ENCODE assay signal across 11 mouse cellular contexts in the genomic region with DNA sequence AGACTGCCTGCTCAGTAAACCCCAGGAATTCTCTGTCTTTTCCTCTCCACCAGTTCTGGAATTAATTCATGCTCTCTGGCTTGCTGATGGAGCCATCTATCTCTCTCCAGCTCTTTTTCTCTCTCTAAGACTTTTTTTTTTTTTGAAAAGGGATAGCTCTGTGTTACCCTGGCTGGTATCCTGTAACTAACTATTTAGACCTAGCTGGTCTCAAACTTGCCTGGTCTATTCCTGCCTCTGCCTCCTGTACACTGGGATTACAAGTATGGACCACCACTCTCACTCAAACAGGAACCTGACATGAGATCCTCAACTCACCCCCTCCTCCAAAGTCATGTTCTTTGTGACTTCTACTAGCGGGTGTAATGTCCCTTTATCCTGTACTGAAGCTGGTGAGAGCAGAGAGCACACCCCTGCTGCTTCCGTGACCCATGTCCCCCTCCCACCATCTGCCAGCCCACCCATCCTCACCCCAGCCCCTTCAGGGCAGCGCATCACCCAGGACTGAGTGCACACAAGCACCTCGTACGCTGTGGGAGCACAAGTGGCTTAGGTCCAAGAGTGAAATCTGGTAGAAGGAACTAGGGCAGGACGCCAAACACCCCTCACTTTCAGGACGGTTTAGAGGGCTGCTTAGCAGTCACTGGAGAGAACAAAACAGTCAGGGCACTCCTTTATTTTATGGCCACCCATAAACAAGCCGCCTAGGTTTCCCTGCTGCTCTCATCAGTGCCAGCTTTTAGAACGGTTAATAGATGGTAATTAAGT. TPM values are rescaled to one million over a fixed set of nuclear protein-coding genes. Genes with fewer than 3 reads are reported as not detected.
DNase-seq lines count a peak whose midpoint lies in the region; ATAC-seq lines count a peak whose summit lies in the region.
"Had no signal": no experiment of that assay in that cellular context is flagged by ENCODE, and none has a peak within 500 bp of the region (broad histone marks: within the 10 kb centered on the region; RNA-seq: fewer than 3 reads in every experiment).

No protein-coding gene starts in this region.

- WGBS in kidney, embryonic 15.5 days = 9% methylated on average over 9 of the region's 9 CpGs
- 9% methylated on average over 9 of the region's 9 CpGs for WGBS in hindbrain, embryonic 14.5 days

- H3K36me3 ChIP-seq in kidney, embryonic 15.5 days = no peaks in the 10 kb centered on the region
- H3K36me3 ChIP-seq in hindbrain, embryonic 14.5 days (replicated peaks; ENCODE audit: control insufficient read depth, insufficient read depth) = no peaks in the 10 kb centered on the region

- ATAC-seq in kidney, embryonic 15.5 days (replicated peaks; ENCODE audit: low FRiP score) = no peak
- peak; percentile 65 for ATAC-seq in hindbrain, embryonic 14.5 days (ENCODE audit: low FRiP score)
- no peak for ATAC-seq in erythroblast, adult 5-6 weeks (replicated peaks; ENCODE audit: low FRiP score, poor library complexity, severe bottlenecking)
- ATAC-seq in megakaryocyte, adult 5-6 weeks (ENCODE audit: poor library complexity, severe bottlenecking) = no peak

- DNase-seq in kidney, postnatal 36 days = no peak
- peak; percentile 57 for DNase-seq in brain, adult 2 months (ENCODE audit: low read depth, low spot score)
- peak; percentile 74 for DNase-seq in hindbrain, embryonic 14.5 days (ENCODE audit: low spot score)
- DNase-seq in mesoderm, embryonic 11.5 days (ENCODE audit: low read depth, low spot score) = peak; percentile 25
- DNase-seq in ovary, postnatal 36 days (ENCODE audit: low spot score) = no peak
- DNase-seq: adrenal gland, adult 2 months; heart, postnatal 4 days had no signal

- H3K9me3 ChIP-seq in kidney, embryonic 15.5 days (replicated peaks) = no peaks in the 10 kb centered on the region
- no peaks in the 10 kb centered on the region for H3K9me3 ChIP-seq in hindbrain, embryonic 14.5 days (ENCODE audit: control insufficient read depth, low read length)

- H3K27ac ChIP-seq in kidney, embryonic 15.5 days = no peak overlapping the region
- H3K27ac ChIP-seq in hindbrain, embryonic 14.5 days = peak overlapping the region; percentile 69
- H3K27ac ChIP-seq: macrophage had no signal

- H3K4me1 ChIP-seq in kidney, embryonic 15.5 days = peaks cover 4% of the 10 kb centered on the region; the same call in 1 of the 2 replicates
- H3K4me1 ChIP-seq in hindbrain, embryonic 14.5 days (replicated peaks; ENCODE audit: control insufficient read depth, insufficient read depth, low read length) = peaks cover 16% of the 10 kb centered on the region

- H3K4me3 ChIP-seq in kidney, embryonic 15.5 days (replicated peaks) = no peak overlapping the region
- H3K4me3 ChIP-seq in hindbrain, embryonic 14.5 days (replicated peaks; ENCODE audit: low read length) = no peak overlapping the region

- no peak overlapping the region for H3K9ac ChIP-seq in kidney, embryonic 15.5 days
- no peak overlapping the region for H3K9ac ChIP-seq in hindbrain, embryonic 14.5 days

- peak overlapping the region; percentile 14; the same call in 1 of the 2 replicates for H3K4me2 ChIP-seq in kidney, embryonic 15.5 days
- H3K4me2 ChIP-seq in hindbrain, embryonic 14.5 days (replicated peaks) = no peak overlapping the region

- H3K27me3 ChIP-seq in kidney, embryonic 15.5 days = 0 out of 2 replicates have a peak, but pooled peaks cover 3% of the 10 kb centered on the region
- H3K27me3 ChIP-seq in hindbrain, embryonic 14.5 days (ENCODE audit: control insufficient read depth, insufficient read depth, low read length) = no peaks in the 10 kb centered on the region

RNA-seq across cellular contexts. Expression of a gene that starts 23.1 kb away (rescaled TPM):
- 0.50 TPM in 1 of 2 replicates, not detected in the other for polyA plus RNA-seq in kidney, embryonic 15.5 days (2015; fragmentation: Nextera tagmentation; extraction: Ambion mirVana)
- polyA plus RNA-seq in hindbrain, embryonic 14.5 days (2014; fragmentation: Nextera tagmentation; extraction: Ambion mirVana) = 1.7 and 2.8 TPM in 2 replicates
- total RNA-seq in erythroblast, adult 5-6 weeks (2015; ENCODE audit: low replicate concordance) = not detected in 2 replicates
- total RNA-seq in erythroblast, adult 5-6 weeks (2017; ENCODE audit: low replicate concordance) = not detected in 2 replicates
- not detected in 2 replicates for total RNA-seq in megakaryocyte, adult 5-6 weeks (2015)
- total RNA-seq in megakaryocyte, adult 5-6 weeks (2017) = not detected in 2 replicates
- total RNA-seq: adrenal gland, adult 2 months; heart, postnatal 4 days had no signal
- polyA plus RNA-seq: adrenal gland, adult 2 months; macrophage had no signal

RNA-seq across cellular contexts. Expression of a gene that starts 25.4 kb away (rescaled TPM):
- polyA plus RNA-seq in kidney, embryonic 15.5 days (2015; fragmentation: Nextera tagmentation; extraction: Ambion mirVana) = 1.00 and 1.1 TPM in 2 replicates
- 15.4 and 18.3 TPM in 2 replicates for polyA plus RNA-seq in hindbrain, embryonic 14.5 days (2014; fragmentation: Nextera tagmentation; extraction: Ambion mirVana)
- not detected in 2 replicates for total RNA-seq in erythroblast, adult 5-6 weeks (2015; ENCODE audit: low replicate concordance)
- not detected in 2 replicates for total RNA-seq in erythroblast, adult 5-6 weeks (2017; ENCODE audit: low replicate concordance)
- not detected in 2 replicates for total RNA-seq in megakaryocyte, adult 5-6 weeks (2015)
- 0.04 TPM in 1 of 2 replicates, not detected in the other for total RNA-seq in megakaryocyte, adult 5-6 weeks (2017)
- polyA plus RNA-seq: macrophage had no signal

RNA-seq across cellular contexts. Expression of a gene that starts 51.4 kb away (rescaled TPM):
- polyA plus RNA-seq in kidney, embryonic 15.5 days (2015; fragmentation: Nextera tagmentation; extraction: Ambion mirVana) = 34.0 and 35.6 TPM in 2 replicates
- polyA plus RNA-seq in hindbrain, embryonic 14.5 days (2014; fragmentation: Nextera tagmentation; extraction: Ambion mirVana) = 51.8 and 52.0 TPM in 2 replicates
- 3.8 and 4.8 TPM in 2 replicates for total RNA-seq in erythroblast, adult 5-6 weeks (2015; ENCODE audit: low replicate concordance)
- 18.3 and 21.7 TPM in 2 replicates for total RNA-seq in erythroblast, adult 5-6 weeks (2017; ENCODE audit: low replicate concordance)
- 16.5 and 18.2 TPM in 2 replicates for total RNA-seq in megakaryocyte, adult 5-6 weeks (2015)
- 45.9 and 46.3 TPM in 2 replicates for total RNA-seq in megakaryocyte, adult 5-6 weeks (2017)

Comparison
In these comparisons a context has a peak if more than half of its experiments do, and no peak if none do; other contexts are left out.
1. DNase-seq: peak in brain, adult 2 months (single experiment), hindbrain, embryonic 14.5 days (single experiment) and mesoderm, embryonic 11.5 days (single experiment); none in kidney, postnatal 36 days (0 of 2) and ovary, postnatal 36 days (single experiment).